Mouse (Mus musculus) urinary bladder, adult 2 months (tissue): ENCODE measurements at regions not wholly inside any gene's neighbourhood (a gene's known extent, or its start where the extent isn't known, plus 50 kb on each side); places are given as distances from the start of the nearest gene placed in this dataset.

ENCODE experiments used
- DNase-seq: peaks from one replicate; pipeline ENCODE4 v3.0.0; 2022; ENCODE audit warnings: low spot score

DNA sequence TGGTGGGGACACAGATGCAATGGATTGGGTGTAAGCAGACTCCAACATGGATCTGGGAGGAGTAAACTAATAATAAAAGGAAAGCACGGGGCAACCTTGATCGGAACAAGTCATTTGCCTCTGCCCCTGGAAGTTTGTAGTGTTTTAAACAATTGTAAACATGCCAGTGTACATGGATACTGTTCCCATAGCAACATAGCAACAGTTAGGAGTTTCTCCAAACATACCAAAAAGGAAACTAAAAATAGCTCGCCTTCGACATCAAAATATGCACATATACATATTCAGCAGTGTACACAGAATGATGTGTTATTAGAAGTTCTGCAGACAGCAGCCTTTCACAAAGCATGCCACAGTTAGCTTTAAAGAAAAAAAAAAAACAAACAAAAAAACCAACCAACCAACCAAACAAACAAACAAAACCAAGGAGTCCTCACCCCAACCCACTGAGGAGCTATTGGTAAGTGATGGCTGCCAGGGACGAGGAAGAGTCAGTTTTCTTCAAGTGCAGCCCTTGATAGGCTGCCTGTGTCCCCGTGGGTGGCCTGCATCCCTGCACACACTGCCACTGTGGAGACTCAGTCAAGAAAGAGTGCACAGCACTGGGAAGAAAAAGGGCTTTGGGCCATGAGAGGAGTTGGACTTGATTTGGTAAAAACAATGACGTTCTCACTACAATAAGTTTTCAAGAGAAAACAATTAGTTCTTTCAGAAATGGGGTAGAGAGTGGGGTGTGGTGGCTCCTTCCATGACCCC is 54.8 kb upstream of the Peli1 start:
- no peak for DNase-seq

DNA sequence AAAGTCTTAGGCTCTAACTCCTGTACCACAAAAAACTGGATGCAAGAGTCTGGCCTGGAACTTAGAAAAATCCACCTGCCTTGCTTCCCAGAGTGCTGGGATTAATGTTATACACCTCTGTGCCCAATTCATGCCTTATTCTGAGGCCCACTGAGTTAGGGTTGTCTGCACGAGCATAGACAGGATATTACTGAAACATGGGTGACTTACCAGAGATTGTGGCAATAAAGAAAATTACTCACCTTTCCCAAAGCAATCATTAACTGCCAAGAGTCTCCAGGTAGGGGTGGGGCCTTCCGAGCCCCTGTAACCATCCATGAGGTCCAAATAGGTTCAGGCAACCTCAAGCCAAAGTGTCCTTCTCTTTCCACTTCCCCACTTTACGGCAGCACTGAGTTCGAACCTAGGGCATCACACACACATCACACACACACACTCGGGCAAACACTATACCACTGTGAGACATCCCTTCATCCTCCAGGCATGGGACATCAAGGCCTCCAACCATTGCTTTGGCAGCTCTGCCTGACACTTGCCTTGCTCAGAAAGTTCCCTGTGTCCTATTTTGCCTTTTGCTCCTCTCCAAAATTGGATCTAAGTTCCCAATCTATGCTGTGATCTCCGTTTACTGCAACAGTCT is 53.7 kb upstream of the Peli1 start:
- no peak for DNase-seq

DNA sequence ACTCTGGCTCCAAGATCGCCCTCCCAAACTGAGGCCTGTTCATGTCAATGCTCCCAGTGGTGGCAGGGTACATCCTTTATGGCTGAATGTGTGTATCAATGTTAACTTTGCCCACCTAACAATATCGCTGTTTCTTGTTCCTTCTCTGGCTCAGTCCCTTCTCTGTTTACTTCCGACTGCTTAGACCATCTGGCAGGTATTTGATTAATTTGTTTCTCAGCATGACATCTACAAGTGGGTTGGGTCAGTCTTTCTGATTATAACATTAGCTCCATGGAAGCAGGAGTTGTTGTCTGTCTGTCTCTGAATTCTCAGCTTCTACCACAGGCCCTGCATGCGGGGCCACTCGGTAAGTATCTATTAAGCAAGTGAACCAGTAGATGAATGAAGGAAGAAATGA is 49.9 kb upstream of the Peli1 start:
- no peak for DNase-seq
